Mouse (Mus musculus) kidney, embryonic 15.5 days (tissue): ENCODE measurements around the gene Ntm. TPM values are rescaled to one million over a fixed set of nuclear protein-coding genes. Genes with fewer than 3 reads are reported as not detected.

Experiments
- ATAC-seq: fragments of 200-750 bp; cut with Nextera tagmentation; replicated peaks from 2 replicates; pipeline ENCODE4 v1.8.0; 2017; ENCODE audit warnings: moderate TSS enrichment; ENCODE audit not compliant: low FRiP score
- H3K27ac ChIP-seq: fragments of 300-500 bp; sonication (generic); 2 replicates; pipeline ENCODE4 v1.5.1; 2015; ENCODE audit warnings: mild to moderate bottlenecking, inconsistent platforms
- H3K27me3 ChIP-seq: fragments of 300-500 bp; sonication (generic); 2 replicates; pipeline ENCODE4 v1.6.1; 2015; ENCODE audit warnings: inconsistent platforms
- H3K36me3 ChIP-seq: fragments of 300-500 bp; sonication (generic); 2 replicates; pipeline ENCODE4 v1.6.1; 2015; ENCODE audit warnings: inconsistent platforms
- H3K4me1 ChIP-seq: fragments of 300-500 bp; sonication (generic); 2 replicates; pipeline ENCODE4 v1.6.1; 2015; ENCODE audit warnings: inconsistent platforms
- H3K4me2 ChIP-seq: fragments of 300-500 bp; sonication (generic); 2 replicates; pipeline ENCODE4 v1.6.1; 2015; ENCODE audit warnings: moderate library complexity, mild to moderate bottlenecking, inconsistent platforms
- H3K4me3 ChIP-seq: fragments of 300-500 bp; sonication (generic); replicated peaks from 2 replicates; pipeline ENCODE4 v1.5.1; 2015; ENCODE audit warnings: mild to moderate bottlenecking, inconsistent platforms
- H3K9ac ChIP-seq: fragments of 300-500 bp; sonication (generic); 2 replicates; pipeline ENCODE4 v1.6.1; 2015; ENCODE audit warnings: mild to moderate bottlenecking, inconsistent platforms
- H3K9me3 ChIP-seq: fragments of 300-500 bp; sonication (generic); replicated peaks from 2 replicates; pipeline ENCODE4 v1.6.1; 2016; ENCODE audit warnings: inconsistent platforms
- WGBS: fragments of 180-500 bp; shearing (Covaris S2); methylation state at CpG from one replicate; pipeline ENCODE4 v1.1.7; 2015; ENCODE audit warnings: mixed read lengths; 5-methylcytosine and 5-hydroxymethylcytosine counted together
- polyA plus RNA-seq: library from polyadenylated mRNA; unstranded; fragments of >200 nt; fragmentation: Nextera tagmentation; extraction: Ambion mirVana; gene quantifications from 2 replicates; pipeline ENCODE4 v1.2.1, GENCODE M21; 2015

The Ntm gene
- polyA plus RNA-seq, 1 experiment from 2014 or later, result 45.5 TPM

DNA sequence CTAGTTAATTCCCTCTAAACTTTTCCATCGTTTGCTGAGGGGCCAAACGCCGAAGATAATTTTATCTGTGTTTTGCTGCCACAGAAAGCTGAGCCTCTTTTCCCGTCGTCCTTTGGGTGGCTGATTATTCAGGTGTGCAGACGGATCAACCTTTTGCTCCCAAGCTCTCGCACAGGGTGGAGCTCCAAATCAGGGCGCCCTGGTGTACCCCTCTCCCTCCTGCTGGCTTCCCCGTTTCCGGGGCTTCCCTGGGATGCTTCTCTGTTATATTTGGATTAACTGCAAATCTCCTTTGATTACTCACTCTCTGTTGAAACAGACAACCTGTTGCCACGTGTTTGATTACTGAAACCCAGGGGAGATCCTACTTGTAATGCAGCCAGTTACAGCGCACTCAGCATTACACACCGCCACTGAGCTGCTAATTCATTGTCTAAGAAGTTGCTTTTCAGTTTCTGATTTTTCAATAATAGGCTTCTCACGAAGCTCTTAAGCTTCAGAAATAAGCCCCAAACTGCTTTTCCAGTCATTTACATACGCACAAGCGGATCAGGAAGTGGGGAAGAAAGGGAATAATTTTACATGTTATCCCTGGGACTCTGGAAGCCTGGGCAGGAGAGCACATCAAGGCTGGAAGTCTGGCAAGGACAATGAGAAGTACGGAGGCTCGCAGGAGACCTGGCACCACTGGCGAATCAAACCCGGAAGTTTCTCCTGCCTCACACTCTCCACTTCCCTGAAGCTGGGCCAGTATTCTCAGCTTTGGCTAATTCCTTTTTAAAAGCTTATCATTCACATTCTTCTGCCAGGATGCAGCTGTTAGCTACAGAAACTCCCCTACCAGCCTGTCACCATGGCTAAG is 19.5 kb downstream of the Ntm start:
- Histone ChIP-seq H3K36me3 (no peaks in the 10 kb centered on the region), H3K27ac (no peak overlapping the region), H3K9ac (no peak overlapping the region), H3K4me1 (0 out of 2 replicates have a peak, but pooled peaks cover 3% of the 10 kb centered on the region), H3K4me3 (no peak overlapping the region), H3K4me2 (peak overlapping the region; percentile 31; the same call in 1 of the 2 replicates), H3K9me3 (no peaks in the 10 kb centered on the region), H3K27me3 (no peaks in the 10 kb centered on the region)
- 29% methylated on average over 20 of the region's 20 CpGs for WGBS
- no peak for ATAC-seq

DNA sequence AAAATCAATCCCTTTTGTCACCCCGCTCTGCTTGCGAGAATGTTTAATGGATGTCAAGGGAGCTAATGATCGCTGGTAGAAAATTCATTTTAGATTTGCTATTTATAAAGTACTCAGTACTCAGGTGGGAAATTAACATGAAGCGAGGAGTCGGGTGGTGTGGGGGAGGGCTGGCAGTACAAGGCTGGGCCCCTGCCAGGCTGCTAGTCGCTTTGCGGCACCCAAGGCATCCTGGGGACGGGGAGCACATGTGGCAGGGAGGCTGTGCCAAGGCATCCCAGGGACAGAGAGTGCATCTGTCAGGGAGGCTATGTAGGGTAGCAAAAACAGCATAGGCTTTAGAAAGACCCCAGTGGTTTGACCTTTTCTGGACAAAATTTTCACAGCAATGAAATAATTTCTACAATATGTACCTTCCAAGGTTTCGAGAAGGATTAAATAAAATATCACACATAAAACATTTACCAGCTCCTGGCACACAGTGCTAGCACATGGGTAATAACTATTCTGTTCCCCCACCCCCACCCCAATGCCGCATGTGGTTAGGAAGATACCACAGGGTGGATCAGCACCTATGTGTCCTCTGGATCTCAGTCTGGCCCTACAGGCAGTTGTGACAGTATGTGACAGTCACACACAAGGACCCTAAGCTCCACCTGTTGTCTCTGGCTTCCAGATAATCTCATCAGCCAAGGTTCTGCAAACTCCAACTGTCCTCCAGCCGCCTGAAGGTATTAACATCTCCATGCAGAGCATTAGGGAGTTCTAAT is 20.6 kb downstream of the Ntm start:
- Histone ChIP-seq H3K27me3 (no peaks in the 10 kb centered on the region), H3K27ac (no peak overlapping the region), H3K4me3 (no peak overlapping the region), H3K4me1 (0 out of 2 replicates have a peak, but pooled peaks cover 3% of the 10 kb centered on the region), H3K36me3 (no peaks in the 10 kb centered on the region), H3K4me2 (no peak overlapping the region), H3K9ac (no peak overlapping the region), H3K9me3 (no peaks in the 10 kb centered on the region)
- 65% methylated on average over 11 of the region's 11 CpGs for WGBS
- no peak for ATAC-seq

DNA sequence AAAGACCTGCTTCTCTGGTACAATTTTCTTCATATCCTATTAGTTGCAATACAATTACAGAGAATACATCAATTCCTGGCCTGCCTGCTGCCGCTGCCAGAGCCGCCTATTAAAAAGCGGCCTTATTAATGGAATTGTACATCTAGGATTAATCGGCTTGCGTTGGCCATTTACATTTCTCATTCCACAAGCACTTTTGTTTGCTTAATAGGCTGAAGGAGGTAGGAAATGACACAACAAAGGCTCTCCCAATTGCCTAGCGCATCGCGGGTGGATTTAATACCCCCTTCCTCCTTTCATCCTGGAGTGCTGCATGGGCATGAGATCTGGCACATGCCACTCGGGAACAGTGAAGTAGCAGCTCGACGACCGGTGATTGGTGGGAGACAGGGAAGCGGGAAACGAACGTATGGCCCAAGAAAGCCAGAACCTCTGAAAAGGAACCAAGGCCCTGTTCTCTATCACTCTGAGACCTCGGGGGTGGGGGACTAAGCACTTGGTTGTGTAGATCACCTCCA is 23.4 kb downstream of the Ntm start:
- Histone ChIP-seq H3K4me3 (no peak overlapping the region), H3K27me3 (no peaks in the 10 kb centered on the region), H3K36me3 (no peaks in the 10 kb centered on the region), H3K4me1 (0 out of 2 replicates have a peak, but pooled peaks cover 3% of the 10 kb centered on the region), H3K27ac (no peak overlapping the region), H3K9ac (no peak overlapping the region), H3K4me2 (no peak overlapping the region), H3K9me3 (no peaks in the 10 kb centered on the region)
- ATAC-seq, result no peak
- WGBS, result 93% methylated on average over 16 of the region's 16 CpGs

DNA sequence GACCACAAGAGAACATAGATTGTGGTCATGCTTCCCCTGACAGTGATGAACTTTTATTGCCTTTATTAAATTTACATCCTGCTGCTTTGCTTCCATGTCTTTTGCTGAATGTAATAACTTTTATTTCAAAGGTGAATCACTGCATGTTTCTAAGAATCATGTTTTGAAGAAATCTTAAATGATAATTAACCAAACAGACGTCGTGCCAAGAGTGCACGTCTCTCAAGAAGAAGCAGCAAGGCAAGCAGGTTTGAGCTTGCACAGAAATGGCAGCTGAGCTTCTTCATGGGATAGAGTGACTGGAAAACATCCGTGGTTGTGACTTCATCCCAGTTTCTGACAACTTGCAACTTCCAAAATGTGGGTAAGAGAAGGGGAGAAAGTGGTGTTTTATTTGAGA is 34.1 kb downstream of the Ntm start:
- no peaks in the 10 kb centered on the region for H3K9me3 ChIP-seq
- no peak overlapping the region for H3K9ac ChIP-seq
- H3K36me3 ChIP-seq, result no peaks in the 10 kb centered on the region
- 80% methylated on average over 4 of the region's 4 CpGs for whole genome bisulfite sequencing
- no peak overlapping the region for H3K27ac ChIP-seq
- no peak for ATAC-seq
- no peak overlapping the region for H3K4me2 ChIP-seq
- H3K4me3 ChIP-seq, result no peak overlapping the region
- H3K27me3 ChIP-seq, result no peaks in the 10 kb centered on the region
- peaks cover 3% of the 10 kb centered on the region; the same call in 1 of the 2 replicates for H3K4me1 ChIP-seq

- no peak overlapping the region for H3K4me2 ChIP-seq
- 66% methylated on average over 3 of the region's 3 CpGs for WGBS
- peak; percentile 70 for ATAC-seq
- H3K36me3 ChIP-seq, result no peaks in the 10 kb centered on the region
- H3K27ac ChIP-seq, result no peak overlapping the region
- no peak overlapping the region for H3K9ac ChIP-seq
- no peaks in the 10 kb centered on the region for H3K27me3 ChIP-seq
- peaks cover 11% of the 10 kb centered on the region; the same call in 1 of the 2 replicates for H3K4me1 ChIP-seq
- no peaks in the 10 kb centered on the region for H3K9me3 ChIP-seq
- no peak overlapping the region for H3K4me3 ChIP-seq
Observed at GRCm38 (mm10) chr9:29925382-29925781, 37.6 kb downstream of the Ntm start.

- Histone ChIP-seq H3K36me3 (no peaks in the 10 kb centered on the region), H3K27me3 (no peaks in the 10 kb centered on the region), H3K9me3 (no peaks in the 10 kb centered on the region), H3K27ac (no peak overlapping the region), H3K4me1 (no peaks in the 10 kb centered on the region), H3K4me3 (no peak overlapping the region), H3K4me2 (no peak overlapping the region), H3K9ac (no peak overlapping the region)
- WGBS, result 83% methylated on average over 9 of the region's 9 CpGs
- ATAC-seq, result no peak
Observed at GRCm38 (mm10) chr9:29898406-29899054, 64.4 kb downstream of the Ntm start.

- Histone ChIP-seq H3K27ac (no peak overlapping the region), H3K27me3 (no peaks in the 10 kb centered on the region), H3K4me1 (no peaks in the 10 kb centered on the region), H3K9ac (no peak overlapping the region), H3K9me3 (no peaks in the 10 kb centered on the region), H3K4me3 (no peak overlapping the region), H3K36me3 (no peaks in the 10 kb centered on the region), H3K4me2 (no peak overlapping the region)
- WGBS, result 42% methylated on average over 4 of the region's 4 CpGs
- ATAC-seq, result no peak
Observed at GRCm38 (mm10) chr9:29897448-29897847, 65.5 kb downstream of the Ntm start.

GRCm38 (mm10) chr9:29892792-29893191 is 70.1 kb downstream of the Ntm start:
- H3K36me3 ChIP-seq, result no peaks in the 10 kb centered on the region
- 85% methylated on average over 5 of the region's 5 CpGs for WGBS
- no peak overlapping the region for H3K4me2 ChIP-seq
- H3K9ac ChIP-seq, result no peak overlapping the region
- H3K9me3 ChIP-seq, result no peaks in the 10 kb centered on the region
- no peak overlapping the region for H3K4me3 ChIP-seq
- no peaks in the 10 kb centered on the region for H3K4me1 ChIP-seq
- H3K27ac ChIP-seq, result no peak overlapping the region
- no peak for ATAC-seq
- H3K27me3 ChIP-seq, result no peaks in the 10 kb centered on the region

- Histone ChIP-seq H3K27me3 (no peaks in the 10 kb centered on the region), H3K27ac (no peak overlapping the region), H3K9me3 (no peaks in the 10 kb centered on the region), H3K9ac (no peak overlapping the region), H3K4me1 (no peaks in the 10 kb centered on the region), H3K4me3 (no peak overlapping the region), H3K36me3 (no peaks in the 10 kb centered on the region), H3K4me2 (no peak overlapping the region)
- ATAC-seq, result no peak
- WGBS, result 82% methylated on average over 3 of the region's 3 CpGs
Observed at GRCm38 (mm10) chr9:29888712-29889111, 74.2 kb downstream of the Ntm start.

GRCm38 (mm10) chr9:29887924-29888323 is 75.0 kb downstream of the Ntm start:
- no peak overlapping the region for H3K27ac ChIP-seq
- ATAC-seq, result no peak
- no peak overlapping the region for H3K4me2 ChIP-seq
- no peak overlapping the region for H3K4me3 ChIP-seq
- H3K36me3 ChIP-seq, result no peaks in the 10 kb centered on the region
- no peaks in the 10 kb centered on the region for H3K27me3 ChIP-seq
- no peaks in the 10 kb centered on the region for H3K9me3 ChIP-seq
- H3K4me1 ChIP-seq, result no peaks in the 10 kb centered on the region
- WGBS, result 81% methylated on average over 5 of the region's 5 CpGs
- H3K9ac ChIP-seq, result no peak overlapping the region

- H3K4me2 ChIP-seq, result no peak overlapping the region
- no peaks in the 10 kb centered on the region for H3K27me3 ChIP-seq
- no peak overlapping the region for H3K9ac ChIP-seq
- H3K27ac ChIP-seq, result no peak overlapping the region
- no peaks in the 10 kb centered on the region for H3K9me3 ChIP-seq
- 83% methylated on average over 3 of the region's 3 CpGs for WGBS
- H3K36me3 ChIP-seq, result no peaks in the 10 kb centered on the region
- H3K4me3 ChIP-seq, result no peak overlapping the region
- no peaks in the 10 kb centered on the region for H3K4me1 ChIP-seq
- no peak for ATAC-seq
Observed at GRCm38 (mm10) chr9:29884062-29884461, 78.9 kb downstream of the Ntm start.

DNA sequence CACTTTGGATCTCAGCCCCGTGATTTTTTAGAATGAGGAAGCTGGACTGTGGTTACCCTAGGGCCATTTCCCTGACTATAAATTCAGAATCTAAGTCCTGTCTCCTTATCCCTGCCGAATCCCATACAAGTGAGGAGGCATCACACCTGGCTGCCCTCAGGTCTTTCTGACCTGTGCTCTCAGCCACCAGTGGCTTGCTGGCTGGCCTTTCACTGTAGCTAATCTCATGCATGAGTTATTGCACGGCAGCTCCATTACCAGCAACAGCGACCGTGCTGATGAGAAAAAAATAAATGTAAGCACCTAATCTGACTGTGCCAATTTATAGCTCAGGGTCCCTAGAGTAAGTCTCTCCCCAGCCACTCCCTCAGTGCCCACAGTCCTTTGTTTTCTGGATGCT is 81.3 kb downstream of the Ntm start:
- H3K4me2 ChIP-seq, result no peak overlapping the region
- H3K9me3 ChIP-seq, result no peaks in the 10 kb centered on the region
- no peak overlapping the region for H3K9ac ChIP-seq
- H3K4me1 ChIP-seq, result no peaks in the 10 kb centered on the region
- peak; percentile 58 for ATAC-seq
- WGBS, result 29% methylated on average over 5 of the region's 5 CpGs
- H3K27me3 ChIP-seq, result no peaks in the 10 kb centered on the region
- H3K27ac ChIP-seq, result no peak overlapping the region
- no peak overlapping the region for H3K4me3 ChIP-seq
- no peaks in the 10 kb centered on the region for H3K36me3 ChIP-seq
